Mouse (Mus musculus): Measurements from ENCODE around the gene Fam204a. TPM values are rescaled to one million over a fixed set of nuclear protein-coding genes. Genes with fewer than 3 reads are reported as not detected.

Fam204a gene
- polyA plus RNA-seq, 1 experiment from 2014 or later = 25.3 TPM

- ATAC-seq = no peak
- H3K27me3 ChIP-seq (replicated peaks) = peaks cover under 1% of the 10 kb centered on the region; the same call in 1 of the 2 replicates
- H3K36me3 ChIP-seq = no peaks in the 10 kb centered on the region
- H3K4me2 ChIP-seq = no peak overlapping the region
- WGBS (ENCODE audit: insufficient replicate concordance) = 67% methylated on average over 5 of the region's 5 CpGs
- H3K9ac ChIP-seq = no peak overlapping the region
- no peak overlapping the region for H3K27ac ChIP-seq
- no peak overlapping the region for H3K4me3 ChIP-seq
- no peaks in the 10 kb centered on the region for H3K4me1 ChIP-seq
- no peaks in the 10 kb centered on the region for H3K9me3 ChIP-seq (replicated peaks)
Measured at GRCm38 (mm10) chr19:60155266-60155665, 71.2 kb downstream of the Fam204a start.

GRCm38 (mm10) chr19:60153096-60153495 is 73.4 kb downstream of the Fam204a start:
- Histone ChIP-seq H3K27me3 (replicated peaks) (peaks cover 11% of the 10 kb centered on the region; the same call in 1 of the 2 replicates), H3K36me3 (no peaks in the 10 kb centered on the region), H3K9me3 (replicated peaks) (no peaks in the 10 kb centered on the region), H3K4me1 (no peaks in the 10 kb centered on the region), H3K27ac (no peak overlapping the region), H3K4me3 (no peak overlapping the region), H3K9ac (no peak overlapping the region), H3K4me2 (no peak overlapping the region)
- WGBS (ENCODE audit: insufficient replicate concordance) = 50% methylated on average over 1 of the region's 1 CpGs
- ATAC-seq = no peak

GRCm38 (mm10) chr19:60150056-60150455 is 76.4 kb downstream of the Fam204a start:
- peaks cover 35% of the 10 kb centered on the region for H3K27me3 ChIP-seq (replicated peaks)
- WGBS (ENCODE audit: insufficient replicate concordance) = 62% methylated on average over 3 of the region's 3 CpGs
- H3K9ac ChIP-seq = no peak overlapping the region
- H3K27ac ChIP-seq = no peak overlapping the region
- H3K4me1 ChIP-seq = no peaks in the 10 kb centered on the region
- ATAC-seq = no peak
- H3K4me2 ChIP-seq = no peak overlapping the region
- no peak overlapping the region for H3K4me3 ChIP-seq
- H3K9me3 ChIP-seq (replicated peaks) = no peaks in the 10 kb centered on the region
- H3K36me3 ChIP-seq = no peaks in the 10 kb centered on the region

GRCm38 (mm10) chr19:60149078-60149960 is 77.2 kb downstream of the Fam204a start:
- Histone ChIP-seq H3K4me1 (no peaks in the 10 kb centered on the region), H3K4me3 (no peak overlapping the region), H3K4me2 (no peak overlapping the region), H3K9ac (no peak overlapping the region), H3K9me3 (replicated peaks) (no peaks in the 10 kb centered on the region), H3K27me3 (replicated peaks) (peaks cover 42% of the 10 kb centered on the region), H3K36me3 (no peaks in the 10 kb centered on the region), H3K27ac (no peak overlapping the region)
- WGBS (ENCODE audit: insufficient replicate concordance) = 33% methylated on average over 13 of the region's 13 CpGs
- no peak for ATAC-seq

Other genes with a start within 250 kb of the Fam204a start
- gene Prlhr, start 241.6 kb upstream of the Fam204a start, polyA plus RNA-seq (2016; fragmentation: Nextera tagmentation; extraction: Ambion mirVana) = not detected in 2 replicates

Measured in liver, embryonic 12.5 days (tissue).